Mouse (Mus musculus) MEL (cell line): ENCODE results near the gene Ola1. TPM values are rescaled to one million over a fixed set of nuclear protein-coding genes. Genes with fewer than 3 reads are reported as not detected.

Experiments used
- DNase-seq: peaks from one replicate; pipeline ENCODE4 v3.0.0; 2011; ENCODE audit warnings: low read depth, low spot score
- H3K27ac ChIP-seq: 2 replicates; pipeline ENCODE4 v1.5.1; 2012; ENCODE audit warnings: low read depth, mild to moderate bottlenecking, control low read depth, low read length, moderate library complexity; ENCODE audit not compliant: control insufficient read depth
- H3K27me3 ChIP-seq, 2 experiments: fragments of 150-350 bp in 1 of 2; sonication (generic) in 1 of 2; 2 replicates each; pipeline ENCODE4 v1.6.1; 2012; ENCODE audit warnings: low read length in 2 of 2, mild to moderate bottlenecking in 2 of 2, improper control_type of control experiment in 1 of 2, moderate library complexity in 1 of 2; ENCODE audit not compliant: insufficient read depth in 2 of 2, control insufficient read depth in 1 of 2
- H3K36me3 ChIP-seq, 2 experiments: 2 replicates each; pipeline ENCODE4 v1.6.1; 2012 to 2014; ENCODE audit warnings: low read length in 2 of 2, improper control_type of control experiment in 1 of 2, inconsistent platforms in 1 of 2, mild to moderate bottlenecking in 1 of 2; ENCODE audit not compliant: insufficient read depth in 2 of 2, control insufficient read depth in 1 of 2
- H3K4me1 ChIP-seq, 2 experiments: fragments of 150-350 bp in 1 of 2; sonication (generic) in 1 of 2; 2 replicates each; pipeline ENCODE4 v1.6.1; 2012; ENCODE audit warnings: low read length in 2 of 2, improper control_type of control experiment in 1 of 2, mild to moderate bottlenecking in 1 of 2; ENCODE audit not compliant: insufficient read depth in 2 of 2, control insufficient read depth in 1 of 2
- H3K4me3 ChIP-seq, 2 experiments: fragments of 150-350 bp in 1 of 2; sonication (generic) in 1 of 2; 2 replicates each; pipeline ENCODE4 v1.5.1; 2012; ENCODE audit warnings: low read depth in 2 of 2, low read length in 2 of 2, mild to moderate bottlenecking in 2 of 2, moderate library complexity in 2 of 2, control low read depth in 1 of 2, improper control_type of control experiment in 1 of 2; ENCODE audit not compliant: control insufficient read depth in 1 of 2, insufficient read depth in 1 of 2
- H3K79me2 ChIP-seq: 2 replicates; pipeline ENCODE4 v1.6.1; 2012; ENCODE audit warnings: mild to moderate bottlenecking, low read length, moderate library complexity; ENCODE audit not compliant: control insufficient read depth, poor library complexity, insufficient read depth
- H3K9ac ChIP-seq: 2 replicates; pipeline ENCODE4 v1.6.1; 2012; ENCODE audit warnings: low read depth, mild to moderate bottlenecking, control low read depth, low read length, moderate library complexity; ENCODE audit not compliant: control insufficient read depth, poor library complexity, severe bottlenecking
- H3K9me3 ChIP-seq: fragments of 150-350 bp; sonication (generic); replicated peaks from 2 replicates; pipeline ENCODE4 v1.6.1; 2012; ENCODE audit warnings: mild to moderate bottlenecking, low read length, improper control_type of control experiment, moderate library complexity; ENCODE audit not compliant: insufficient read depth
- BHLHE40 ChIP-seq: IDR thresholded peaks from 2 replicates; pipeline ENCODE4 v1.6.1; 2012; ENCODE audit warnings: low read depth, mild to moderate bottlenecking, inconsistent platforms, low read length, improper control_type of control experiment, borderline replicate concordance
- E2F4 ChIP-seq: IDR thresholded peaks from 2 replicates; pipeline ENCODE4 v1.6.1; 2011; ENCODE audit warnings: low read depth, low read length, improper control_type of control experiment, borderline replicate concordance
- EP300 ChIP-seq, 2 experiments: IDR thresholded peaks; 2 replicates each; pipeline ENCODE4 v1.6.1; 2011; ENCODE audit warnings: improper control_type of control experiment in 2 of 2, low read length in 2 of 2, low read depth in 1 of 2, mild to moderate bottlenecking in 1 of 2
- HCFC1 ChIP-seq: IDR thresholded peaks from 2 replicates; pipeline ENCODE4 v1.6.1; 2012; ENCODE audit warnings: low read depth, mild to moderate bottlenecking, inconsistent platforms, low read length, improper control_type of control experiment, moderate library complexity
- JUND ChIP-seq: IDR thresholded peaks from 2 replicates; pipeline ENCODE4 v1.6.1; 2011; ENCODE audit warnings: low read depth, mild to moderate bottlenecking, improper control_type of control experiment, low read length
- KAT2A ChIP-seq: conservative IDR thresholded peaks from 2 replicates; pipeline ENCODE4 v1.6.1; 2012; ENCODE audit warnings: low read depth, low read length, improper control_type of control experiment, inconsistent platforms
- MAFK ChIP-seq: IDR thresholded peaks from 2 replicates; pipeline ENCODE4 v1.6.1; 2011; ENCODE audit warnings: low read depth, mild to moderate bottlenecking, low read length, improper control_type of control experiment, borderline replicate concordance
- MAX ChIP-seq: IDR thresholded peaks from 2 replicates; pipeline ENCODE4 v1.6.1; 2011; ENCODE audit warnings: low read length, improper control_type of control experiment
- MAZ ChIP-seq: IDR thresholded peaks from 2 replicates; pipeline ENCODE4 v1.6.1; 2012; ENCODE audit warnings: low read depth, mild to moderate bottlenecking, inconsistent platforms, low read length, improper control_type of control experiment
- MYC ChIP-seq: IDR thresholded peaks from 2 replicates; pipeline ENCODE4 v1.6.1; 2011; ENCODE audit warnings: low read depth, mild to moderate bottlenecking, low read length, improper control_type of control experiment, moderate library complexity
- POLR2AphosphoS2 ChIP-seq: IDR thresholded peaks from 2 replicates; pipeline ENCODE4 v1.6.1; 2011; ENCODE audit warnings: low read length, improper control_type of control experiment
- POLR2AphosphoS5 ChIP-seq: IDR thresholded peaks from 2 replicates; pipeline ENCODE4 v1.6.1; 2012; ENCODE audit warnings: low read depth, borderline replicate concordance, mild to moderate bottlenecking, inconsistent platforms, low read length, moderate library complexity, mixed read lengths
- TCF12 ChIP-seq: IDR thresholded peaks from 2 replicates; pipeline ENCODE4 v1.6.1; 2014; ENCODE audit warnings: low read depth, mild to moderate bottlenecking, inconsistent platforms, low read length, improper control_type of control experiment, moderate library complexity
- USF2 ChIP-seq, 2 experiments: IDR thresholded peaks; 2 replicates each; pipeline ENCODE4 v1.6.1; 2011 to 2012; ENCODE audit warnings: improper control_type of control experiment in 2 of 2, low read length in 2 of 2, borderline replicate concordance in 1 of 2, inconsistent platforms in 1 of 2, low read depth in 1 of 2, mild to moderate bottlenecking in 1 of 2; ENCODE audit not compliant: insufficient read depth in 1 of 2
- ZC3H11A ChIP-seq: IDR thresholded peaks from 2 replicates; pipeline ENCODE4 v1.6.1; 2012; ENCODE audit warnings: low read depth, mild to moderate bottlenecking, inconsistent platforms, low read length, improper control_type of control experiment
- ZNF384 ChIP-seq: IDR thresholded peaks from 2 replicates; pipeline ENCODE4 v1.6.1; 2012; ENCODE audit warnings: low read depth, mild to moderate bottlenecking, inconsistent platforms, low read length, improper control_type of control experiment
- polyA plus RNA-seq, 2 experiments: library from polyadenylated mRNA; stranded (reverse) in 1 of 2; unstranded in 1 of 2; fragments of >175 nt in 1 of 2; fragments of >200 nt in 1 of 2; gene quantifications; 2 replicates each; pipeline versions ENCODE4 v1.2.1 to v1.2.4; 2012; ENCODE audit warnings: low replicate concordance in 2 of 2, low read depth in 1 of 2; ENCODE audit not compliant: insufficient read length in 2 of 2, insufficient read depth in 1 of 2, missing spikeins in 1 of 2
- total RNA-seq: library from RNA; depleted of rRNA; stranded (reverse); fragments of 300-350 nt; gene quantifications from 2 replicates; pipeline ENCODE4 v1.2.3, GENCODE M21; 2012

The Ola1 gene
- total and polyA plus RNA-seq, 3 experiments, result 69.7 to 86.0 TPM; not detected in 1

DNA sequence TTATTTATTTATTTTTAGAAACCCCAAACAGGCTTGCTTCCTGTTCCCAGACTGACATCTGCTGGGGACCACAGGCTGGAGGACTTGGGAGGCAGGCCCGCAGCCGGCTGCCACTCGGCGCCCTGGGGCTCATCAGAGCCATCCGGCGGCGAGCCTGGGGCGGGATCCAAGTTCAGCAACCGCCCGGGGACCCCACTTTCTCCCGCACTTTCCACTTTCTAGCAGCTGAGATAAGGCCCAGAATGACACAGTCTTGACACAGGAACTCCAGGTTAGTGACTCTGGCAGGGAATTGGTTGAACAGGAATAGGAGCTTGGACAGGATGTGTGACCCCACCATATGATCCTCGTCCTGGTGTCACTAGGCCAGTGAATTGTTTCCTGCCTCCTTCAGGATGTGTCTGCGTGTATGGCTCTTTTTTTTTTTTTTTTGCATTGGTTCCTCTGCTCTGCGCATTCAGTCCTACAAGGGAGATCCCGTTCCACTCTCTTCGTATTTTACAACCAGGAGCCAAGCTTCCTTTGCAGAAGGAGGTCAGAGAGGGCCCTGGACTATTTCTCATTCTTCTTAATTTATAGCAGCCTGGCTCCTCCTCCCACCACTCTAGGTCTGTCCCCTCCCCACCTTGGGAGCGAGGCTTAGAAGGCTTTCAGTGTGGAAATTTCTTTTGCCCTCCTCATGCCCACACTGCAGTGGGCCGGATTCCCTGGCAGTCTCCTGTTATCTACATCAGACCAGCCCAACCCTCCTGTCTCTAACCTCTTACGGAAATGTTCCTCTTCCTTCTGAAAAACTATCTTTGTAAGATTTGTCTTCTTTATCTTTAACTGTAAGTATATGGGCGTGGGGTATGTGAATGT is 152.2 kb downstream of the Ola1 start (continued):
- TF ChIP-seq POLR2AphosphoS5 (no peak), E2F4 (no peak), BHLHE40 (no peak), MYC (no peak)

DNA sequence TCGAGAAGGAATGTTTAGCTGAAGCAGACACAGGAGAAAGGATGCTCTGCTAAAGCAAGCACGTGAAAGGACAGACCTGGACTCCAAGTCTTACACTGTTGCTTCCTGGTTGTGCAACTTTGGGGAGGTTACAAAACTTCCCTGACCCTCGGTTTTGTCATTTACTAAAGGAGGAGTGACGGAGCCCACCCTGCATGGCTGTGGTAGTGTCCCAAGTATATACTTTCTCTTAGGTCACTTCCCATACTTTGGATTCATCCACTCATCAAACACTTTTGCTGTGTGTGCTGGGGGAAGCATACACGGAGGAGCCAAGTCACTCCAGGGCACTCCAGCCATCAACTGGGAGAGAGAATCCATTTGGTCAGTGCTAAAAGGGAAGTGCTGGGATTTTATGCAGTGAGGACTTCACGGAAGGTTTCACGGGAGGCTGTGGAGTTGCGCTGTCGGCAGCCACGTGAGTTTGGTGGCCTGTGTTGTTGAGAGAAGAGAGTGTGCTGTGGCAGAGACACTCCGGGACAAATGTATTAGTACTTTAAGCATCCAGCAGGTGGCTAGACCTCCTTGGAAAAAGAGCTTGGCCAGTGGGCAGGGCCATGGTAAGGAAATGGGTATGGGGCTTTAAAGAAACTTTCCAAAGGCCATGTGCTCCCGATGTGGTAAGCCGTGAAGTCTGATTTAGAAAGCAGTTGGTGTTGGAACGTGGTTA is 154.7 kb downstream of the Ola1 start:
- no peaks in the 10 kb centered on the region for H3K79me2 ChIP-seq
- H3K4me3 ChIP-seq, result no peak overlapping the region
- no peak overlapping the region for H3K27ac ChIP-seq
- no peaks in the 10 kb centered on the region for H3K9me3 ChIP-seq
- no peaks in the 10 kb centered on the region for H3K27me3 ChIP-seq
- H3K9ac ChIP-seq, result no peak overlapping the region
- H3K36me3 ChIP-seq, result peaks cover 0 to 3% of the 10 kb centered on the region in 2 experiments; a peak in 2 of 4 replicates
- no peak for DNase-seq
- TF ChIP-seq USF2 (IDR thresholded peaks at IDR 0.05; ENCODE audit: borderline replicate concordance in 1 of 2, insufficient read depth in 1 of 2, low read depth in 1 of 2, low read length in 2 of 2), result no peak
- no peak for TF ChIP-seq MYC
- no peak for TF ChIP-seq MAZ
- no peak for TF ChIP-seq POLR2AphosphoS2
- TF ChIP-seq KAT2A, result no peak
- no peak for TF ChIP-seq HCFC1
- no peak for TF ChIP-seq MAFK
- no peak for TF ChIP-seq TCF12
- no peak for TF ChIP-seq JUND
- no peak for TF ChIP-seq EP300 (IDR thresholded peaks at IDR 0.05; ENCODE audit: low read depth in 1 of 2, low read length in 2 of 2)
- no peak for TF ChIP-seq ZNF384
- no peak for TF ChIP-seq E2F4
- TF ChIP-seq MAX, result no peak
- TF ChIP-seq ZC3H11A, result no peak
- no peak for TF ChIP-seq POLR2AphosphoS5
- H3K4me1 ChIP-seq, result peaks cover 5 to 21% of the 10 kb centered on the region in 2 experiments
